Mouse (Mus musculus) hindbrain, postnatal 0 days (tissue): ENCODE data around the gene Slc39a11. TPM values are rescaled to one million over a fixed set of nuclear protein-coding genes. Genes with fewer than 3 reads are reported as not detected.

Experiments used
- ATAC-seq: fragments of 200-750 bp; cut with Nextera tagmentation; 2 replicates; pipeline ENCODE4 v1.8.0; 2017; ENCODE audit warnings: mild to moderate bottlenecking, moderate TSS enrichment, moderate library complexity
- DNase-seq: peaks from one replicate; pipeline ENCODE4 v3.0.0-alpha.2; 2015; ENCODE audit warnings: low spot score
- H3K27ac ChIP-seq: fragments of 300-500 bp; sonication (generic); 2 replicates; pipeline ENCODE4 v1.5.1; 2014; ENCODE audit warnings: mild to moderate bottlenecking
- H3K27me3 ChIP-seq: fragments of 300-500 bp; sonication (generic); 2 replicates; pipeline ENCODE4 v1.6.1; 2014; ENCODE audit warnings: low read length, mixed read lengths; ENCODE audit not compliant: insufficient read depth
- H3K36me3 ChIP-seq: fragments of 300-500 bp; sonication (generic); 2 replicates; pipeline ENCODE4 v1.6.1; 2014; ENCODE audit warnings: low read length, mixed read lengths; ENCODE audit not compliant: insufficient read depth
- H3K4me1 ChIP-seq: fragments of 300-500 bp; sonication (generic); 2 replicates; pipeline ENCODE4 v1.6.1; 2014; ENCODE audit warnings: antibody characterized with exemption, low read length, mixed read lengths; ENCODE audit not compliant: insufficient read depth
- H3K4me2 ChIP-seq: fragments of 300-500 bp; sonication (generic); 2 replicates; pipeline ENCODE4 v1.6.1; 2014; ENCODE audit warnings: low read depth, mild to moderate bottlenecking, low read length, moderate library complexity, mixed read lengths
- H3K4me3 ChIP-seq: fragments of 300-500 bp; sonication (generic); 2 replicates; pipeline ENCODE4 v1.5.1; 2014; ENCODE audit warnings: low read length
- H3K9ac ChIP-seq: fragments of 300-500 bp; sonication (generic); replicated peaks from 2 replicates; pipeline ENCODE4 v1.6.1; 2014; ENCODE audit warnings: mild to moderate bottlenecking, low read length, moderate library complexity, mixed read lengths
- H3K9me3 ChIP-seq: fragments of 300-500 bp; sonication (generic); 2 replicates; pipeline ENCODE4 v1.6.1; 2016; ENCODE audit warnings: low read length, mixed read lengths
- CTCF ChIP-seq: IDR thresholded peaks from 2 replicates; pipeline ENCODE4 v1.5.1; 2016; ENCODE audit warnings: antibody characterized with exemption, control low read depth, low read depth
- WGBS: fragments of 180-500 bp; shearing (Covaris S2); extraction: QIAGEN DNeasy Blood & Tissue Kit; methylation state at CpG from one replicate; pipeline ENCODE4 v1.1.7; 2014; 5-methylcytosine and 5-hydroxymethylcytosine counted together
- polyA plus RNA-seq: library from polyadenylated mRNA; unstranded; fragments of >200 nt; fragmentation: Nextera tagmentation; extraction: Ambion mirVana; gene quantifications from 2 replicates; pipeline ENCODE4 v1.2.1, GENCODE M21; 2015
- total RNA-seq: library from RNA; depleted of rRNA; stranded (reverse); fragments of >200 nt; gene quantifications from 2 replicates; pipeline ENCODE4 v1.2.3, GENCODE M21; 2014

The Slc39a11 gene
- total and polyA plus RNA-seq, 2 experiments from 2014 or later, result 35.6 to 63.3 TPM

DNA sequence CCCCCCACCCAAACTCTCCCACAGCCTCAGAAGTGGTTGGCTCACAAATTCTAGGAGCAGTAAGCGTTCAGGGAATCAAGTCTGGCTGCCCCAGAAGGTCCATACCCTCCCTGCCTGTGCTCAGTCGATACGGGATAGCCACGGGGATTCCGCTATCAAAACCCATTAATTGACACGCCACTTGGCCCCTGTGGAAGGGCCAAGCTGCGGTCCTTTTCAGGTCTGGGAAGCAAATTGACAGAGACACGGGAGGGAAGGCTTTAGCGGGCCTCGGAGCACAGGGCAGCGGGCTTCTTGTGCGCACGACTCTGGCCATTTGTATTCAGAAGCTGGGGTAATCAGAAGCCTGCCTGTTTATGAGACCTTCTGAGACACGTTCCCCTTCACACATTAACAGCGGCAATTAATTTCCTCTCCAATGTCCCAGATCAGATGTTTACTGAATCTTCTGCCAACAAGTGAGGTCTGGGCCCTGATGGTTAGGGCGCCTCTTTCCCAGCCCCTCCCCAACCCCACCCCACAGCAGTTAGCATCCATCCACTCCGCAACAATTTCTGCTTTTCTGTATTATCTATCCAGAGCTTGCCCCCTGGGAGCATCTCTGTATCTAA, 128.9 kb downstream of the Slc39a11 start:
- WGBS, result 25% methylated on average over 17 of the region's 17 CpGs
- Histone ChIP-seq H3K27ac (peak overlapping the region; percentile 73), H3K9ac (no peak overlapping the region), H3K4me3 (no peak overlapping the region), H3K4me2 (no peak overlapping the region), H3K4me1 (peaks cover 6% of the 10 kb centered on the region), H3K36me3 (no peaks in the 10 kb centered on the region), H3K9me3 (no peaks in the 10 kb centered on the region), H3K27me3 (no peaks in the 10 kb centered on the region)
- TF ChIP-seq CTCF, result no peak
- DNase-seq (peak; percentile 34), ATAC-seq (no peak)

GRCm38 (mm10) chr11:113520373-113520772, 129.5 kb downstream of the Slc39a11 start:
- Histone ChIP-seq H3K9me3 (no peaks in the 10 kb centered on the region), H3K4me1 (peaks cover 6% of the 10 kb centered on the region), H3K4me3 (no peak overlapping the region), H3K27me3 (no peaks in the 10 kb centered on the region), H3K36me3 (no peaks in the 10 kb centered on the region), H3K4me2 (no peak overlapping the region), H3K9ac (no peak overlapping the region), H3K27ac (peak overlapping the region; percentile 73)
- ATAC-seq, result peak; percentile 13; the same call in 1 of the 2 replicates
- 22% methylated on average over 8 of the region's 8 CpGs for whole genome bisulfite sequencing
- DNase-seq, result no peak
- TF ChIP-seq CTCF, result no peak

- Histone ChIP-seq H3K27me3 (no peaks in the 10 kb centered on the region), H3K4me2 (no peak overlapping the region), H3K9me3 (no peaks in the 10 kb centered on the region), H3K9ac (no peak overlapping the region), H3K4me3 (no peak overlapping the region), H3K4me1 (peaks cover 6% of the 10 kb centered on the region), H3K36me3 (no peaks in the 10 kb centered on the region), H3K27ac (peak overlapping the region; percentile 73)
- ATAC-seq (peak; percentile 3; the same call in 1 of the 2 replicates), DNase-seq (no peak)
- TF ChIP-seq CTCF, result peak; percentile 36
- 69% methylated on average over 7 of the region's 7 CpGs for WGBS
Observed at GRCm38 (mm10) chr11:113519973-113520372, 129.9 kb downstream of the Slc39a11 start.

- Histone ChIP-seq H3K9ac (no peak overlapping the region), H3K27me3 (no peaks in the 10 kb centered on the region), H3K9me3 (no peaks in the 10 kb centered on the region), H3K4me1 (peaks cover 6% of the 10 kb centered on the region), H3K36me3 (no peaks in the 10 kb centered on the region), H3K4me3 (no peak overlapping the region), H3K27ac (no peak overlapping the region), H3K4me2 (no peak overlapping the region)
- DNase-seq (no peak), ATAC-seq (no peak)
- no peak for TF ChIP-seq CTCF
- WGBS, result 71% methylated on average over 7 of the region's 7 CpGs
Observed at GRCm38 (mm10) chr11:113518176-113518575, 131.7 kb downstream of the Slc39a11 start.

DNA sequence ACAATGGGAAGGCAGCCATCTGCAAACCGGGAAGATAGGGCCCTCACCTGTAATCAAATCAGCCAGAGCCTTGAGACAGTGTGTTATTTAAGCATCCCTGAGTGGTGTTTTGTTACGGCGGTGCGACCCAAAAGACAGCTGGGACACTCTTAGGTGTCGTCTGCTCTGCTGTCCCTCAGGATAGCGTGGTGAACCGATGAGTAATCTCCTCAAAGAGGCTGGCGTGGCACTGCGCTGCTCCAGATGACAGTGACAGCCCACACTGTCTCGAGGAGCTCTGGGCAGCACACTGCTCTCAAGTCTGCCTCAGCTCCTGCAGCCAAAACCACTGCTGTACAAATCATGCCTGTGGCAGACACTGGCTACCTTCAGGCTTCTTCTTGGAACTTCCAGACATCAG, 133.7 kb downstream of the Slc39a11 start:
- 51% methylated on average over 10 of the region's 10 CpGs for WGBS
- Histone ChIP-seq H3K4me2 (no peak overlapping the region), H3K4me3 (no peak overlapping the region), H3K36me3 (no peaks in the 10 kb centered on the region), H3K27me3 (no peaks in the 10 kb centered on the region), H3K27ac (0 out of 2 replicates have a peak overlapping the region, but pooled peaks have one; percentile 12), H3K9ac (no peak overlapping the region), H3K9me3 (no peaks in the 10 kb centered on the region), H3K4me1 (peaks cover 6% of the 10 kb centered on the region)
- no peak for TF ChIP-seq CTCF
- DNase-seq, result no peak
- ATAC-seq, result no peak

DNA sequence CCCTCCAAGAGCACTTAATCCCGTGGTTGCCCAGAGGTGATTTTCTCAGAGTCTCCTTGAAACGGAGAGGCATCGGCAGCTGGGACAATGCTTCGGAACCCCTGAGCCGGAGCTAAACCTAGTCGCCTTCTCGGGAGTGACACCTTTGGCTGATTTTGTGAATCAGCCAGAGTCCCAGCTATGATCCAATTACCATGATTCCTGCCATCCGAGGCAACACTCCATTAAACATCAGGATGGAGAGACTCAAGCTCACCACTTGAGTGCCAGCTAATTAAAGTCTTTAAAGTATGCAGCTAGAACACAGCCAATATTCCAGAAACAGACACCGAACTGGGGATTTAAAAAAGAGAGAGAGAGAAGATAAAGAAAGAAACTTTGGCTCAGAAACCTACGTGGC, 136.9 kb downstream of the Slc39a11 start:
- 54% methylated on average over 10 of the region's 10 CpGs for WGBS
- H3K36me3 ChIP-seq, result no peaks in the 10 kb centered on the region
- H3K9me3 ChIP-seq, result no peaks in the 10 kb centered on the region
- ATAC-seq (no peak), DNase-seq (peak; percentile 40)
- no peak overlapping the region for H3K27ac ChIP-seq
- no peak overlapping the region for H3K9ac ChIP-seq
- TF ChIP-seq CTCF, result no peak
- H3K4me1 ChIP-seq, result no peaks in the 10 kb centered on the region; the same call in 1 of the 2 replicates
- H3K4me3 ChIP-seq, result no peak overlapping the region
- no peaks in the 10 kb centered on the region for H3K27me3 ChIP-seq
- no peak overlapping the region for H3K4me2 ChIP-seq

- ATAC-seq, result no peak
- Histone ChIP-seq H3K27me3 (no peaks in the 10 kb centered on the region), H3K4me1 (no peaks in the 10 kb centered on the region; the same call in 1 of the 2 replicates), H3K9me3 (no peaks in the 10 kb centered on the region), H3K4me3 (no peak overlapping the region), H3K36me3 (no peaks in the 10 kb centered on the region), H3K4me2 (no peak overlapping the region), H3K9ac (no peak overlapping the region), H3K27ac (no peak overlapping the region)
- DNase-seq, result no peak
- TF ChIP-seq CTCF, result no peak
- 90% methylated on average over 7 of the region's 7 CpGs for whole genome bisulfite sequencing
Observed at GRCm38 (mm10) chr11:113512150-113512549, 137.7 kb downstream of the Slc39a11 start.
